Mouse (Mus musculus) forebrain, embryonic 11.5 days (tissue): ENCODE measurements at regions not wholly inside any gene's neighbourhood (a gene's known extent, or its start where the extent isn't known, plus 50 kb on each side); places are given as distances from the start of the nearest gene placed in this dataset.

Experiments
- ATAC-seq: fragments of 200-750 bp; cut with Nextera tagmentation; replicated peaks from 2 replicates; pipeline ENCODE4 v1.8.0; 2017; ENCODE audit warnings: moderate TSS enrichment; ENCODE audit not compliant: low FRiP score
- DNase-seq: peaks from one replicate; pipeline ENCODE4 v3.0.0-alpha.2; 2017; ENCODE audit warnings: low spot score
- H3K27ac ChIP-seq: fragments of 300-500 bp; sonication (generic); 2 replicates; pipeline ENCODE4 v1.5.1; 2014; ENCODE audit warnings: low read depth, low read length
- H3K27me3 ChIP-seq: fragments of 300-500 bp; sonication (generic); 2 replicates; pipeline ENCODE4 v1.6.1; 2014; ENCODE audit warnings: mild to moderate bottlenecking, low read length, mixed read lengths; ENCODE audit not compliant: control insufficient read depth, insufficient read depth
- H3K36me3 ChIP-seq: fragments of 300-500 bp; sonication (generic); 2 replicates; pipeline ENCODE4 v1.6.1; 2014; ENCODE audit warnings: mild to moderate bottlenecking, low read length, moderate library complexity, mixed read lengths; ENCODE audit not compliant: control insufficient read depth, insufficient read depth
- H3K4me1 ChIP-seq: fragments of 300-500 bp; sonication (generic); replicated peaks from 2 replicates; pipeline ENCODE4 v1.6.1; 2014; ENCODE audit warnings: low read length, mixed read lengths; ENCODE audit not compliant: control insufficient read depth, insufficient read depth
- H3K4me2 ChIP-seq: fragments of 300-500 bp; sonication (generic); 2 replicates; pipeline ENCODE4 v1.6.1; 2014; ENCODE audit warnings: low read depth, mild to moderate bottlenecking, low read length, moderate library complexity, mixed read lengths; ENCODE audit not compliant: severe bottlenecking
- H3K4me3 ChIP-seq: fragments of 300-500 bp; sonication (generic); 2 replicates; pipeline ENCODE4 v1.5.1; 2014; ENCODE audit warnings: low read depth, low read length
- H3K9ac ChIP-seq: fragments of 300-500 bp; sonication (generic); 2 replicates; pipeline ENCODE4 v1.6.1; 2014; ENCODE audit warnings: low read length
- H3K9me3 ChIP-seq: fragments of 300-500 bp; sonication (generic); 2 replicates; pipeline ENCODE4 v1.6.1; 2016; ENCODE audit warnings: low read length, mixed read lengths; ENCODE audit not compliant: control insufficient read depth
- whole genome bisulfite sequencing: fragments of 180-500 bp; shearing (Covaris S2); extraction: QIAGEN DNeasy Blood & Tissue Kit; methylation state at CpG from one replicate; pipeline ENCODE4 v1.1.7; 2014; 5-methylcytosine and 5-hydroxymethylcytosine counted together

- Histone ChIP-seq H3K4me3 (no peak overlapping the region), H3K27ac (no peak overlapping the region), H3K36me3 (no peaks in the 10 kb centered on the region), H3K4me2 (no peak overlapping the region), H3K9ac (no peak overlapping the region), H3K9me3 (no peaks in the 10 kb centered on the region), H3K4me1 (no peaks in the 10 kb centered on the region), H3K27me3 (no peaks in the 10 kb centered on the region)
- DNase-seq (no peak), ATAC-seq (no peak)
- 85% methylated on average over 4 of the region's 4 CpGs for WGBS
Observed at GRCm38 (mm10) chr9:113026904-113027193, 681.2 kb downstream of the Pdcd6ip start.

GRCm38 (mm10) chr9:113026096-113026903 lies 681.8 kb downstream of the Pdcd6ip start:
- no peak for ATAC-seq
- no peaks in the 10 kb centered on the region for H3K27me3 ChIP-seq
- no peaks in the 10 kb centered on the region for H3K4me1 ChIP-seq
- no peak overlapping the region for H3K27ac ChIP-seq
- H3K9ac ChIP-seq = no peak overlapping the region
- no peak overlapping the region for H3K4me2 ChIP-seq
- 79% methylated on average over 4 of the region's 4 CpGs for WGBS
- no peaks in the 10 kb centered on the region for H3K9me3 ChIP-seq
- DNase-seq = no peak
- H3K36me3 ChIP-seq = no peaks in the 10 kb centered on the region
- no peak overlapping the region for H3K4me3 ChIP-seq

GRCm38 (mm10) chr9:113021866-113022645 lies 686.0 kb downstream of the Pdcd6ip start:
- no peak overlapping the region for H3K9ac ChIP-seq
- no peak for DNase-seq
- no peaks in the 10 kb centered on the region for H3K9me3 ChIP-seq
- H3K36me3 ChIP-seq = no peaks in the 10 kb centered on the region
- no peak overlapping the region for H3K27ac ChIP-seq
- no peak for ATAC-seq
- no peaks in the 10 kb centered on the region for H3K27me3 ChIP-seq
- H3K4me2 ChIP-seq = no peak overlapping the region
- WGBS = 83% methylated on average over 6 of the region's 6 CpGs
- H3K4me1 ChIP-seq = no peaks in the 10 kb centered on the region
- no peak overlapping the region for H3K4me3 ChIP-seq

GRCm38 (mm10) chr9:113019576-113019975 lies 688.5 kb downstream of the Pdcd6ip start:
- no peak for ATAC-seq
- 81% methylated on average over 6 of the region's 6 CpGs for WGBS
- H3K4me3 ChIP-seq = no peak overlapping the region
- no peak for DNase-seq
- no peak overlapping the region for H3K4me2 ChIP-seq
- no peak overlapping the region for H3K27ac ChIP-seq
- no peak overlapping the region for H3K9ac ChIP-seq
- no peaks in the 10 kb centered on the region for H3K9me3 ChIP-seq
- H3K27me3 ChIP-seq = no peaks in the 10 kb centered on the region
- no peaks in the 10 kb centered on the region for H3K36me3 ChIP-seq
- no peaks in the 10 kb centered on the region for H3K4me1 ChIP-seq

- Histone ChIP-seq H3K4me3 (no peak overlapping the region), H3K27me3 (no peaks in the 10 kb centered on the region), H3K9ac (no peak overlapping the region), H3K36me3 (no peaks in the 10 kb centered on the region), H3K4me2 (no peak overlapping the region), H3K4me1 (no peaks in the 10 kb centered on the region), H3K9me3 (no peaks in the 10 kb centered on the region), H3K27ac (no peak overlapping the region)
- ATAC-seq = no peak
- 86% methylated on average over 4 of the region's 4 CpGs for whole genome bisulfite sequencing
- no peak for DNase-seq
Observed at GRCm38 (mm10) chr9:113008106-113008505, 700.0 kb downstream of the Pdcd6ip start.

GRCm38 (mm10) chr9:112996204-112996603 lies 711.9 kb downstream of the Pdcd6ip start:
- WGBS = 96% methylated on average over 1 of the region's 1 CpGs
- H3K4me1 ChIP-seq = no peaks in the 10 kb centered on the region
- ATAC-seq (peak; percentile 61; the same call in 1 of the 2 replicates), DNase-seq (no peak)
- H3K27ac ChIP-seq = no peak overlapping the region
- no peaks in the 10 kb centered on the region for H3K27me3 ChIP-seq
- no peak overlapping the region for H3K4me3 ChIP-seq
- H3K36me3 ChIP-seq = no peaks in the 10 kb centered on the region
- H3K9ac ChIP-seq = no peak overlapping the region
- no peaks in the 10 kb centered on the region for H3K9me3 ChIP-seq
- H3K4me2 ChIP-seq = no peak overlapping the region

- ATAC-seq (no peak), DNase-seq (no peak)
- 86% methylated on average over 4 of the region's 4 CpGs for WGBS
Observed at GRCm38 (mm10) chr9:112994774-112995173, 713.3 kb downstream of the Pdcd6ip start.

GRCm38 (mm10) chr9:112993627-112994026 lies 714.4 kb downstream of the Pdcd6ip start:
- no peak overlapping the region for H3K4me2 ChIP-seq
- H3K9me3 ChIP-seq = no peaks in the 10 kb centered on the region
- ATAC-seq (no peak), DNase-seq (no peak)
- no peaks in the 10 kb centered on the region for H3K27me3 ChIP-seq
- no peaks in the 10 kb centered on the region for H3K36me3 ChIP-seq
- no peak overlapping the region for H3K9ac ChIP-seq
- no peak overlapping the region for H3K4me3 ChIP-seq
- no peaks in the 10 kb centered on the region for H3K4me1 ChIP-seq
- no peak overlapping the region for H3K27ac ChIP-seq
- 89% methylated on average over 2 of the region's 2 CpGs for WGBS

More at GRCm38 (mm10) chr9:112994774-112995173, 713.3 kb downstream of the Pdcd6ip start:
- no peaks in the 10 kb centered on the region for H3K9me3 ChIP-seq
- no peak overlapping the region for H3K27ac ChIP-seq
- no peaks in the 10 kb centered on the region for H3K36me3 ChIP-seq
- no peak overlapping the region for H3K4me3 ChIP-seq
- H3K9ac ChIP-seq = no peak overlapping the region
- no peak overlapping the region for H3K4me2 ChIP-seq
- no peaks in the 10 kb centered on the region for H3K4me1 ChIP-seq
- no peaks in the 10 kb centered on the region for H3K27me3 ChIP-seq
